Mouse (Mus musculus): ENCODE measurements around the gene Olfr325.

GRCm38 (mm10) chr11:58594814-58595213 lies 17.3 kb downstream of the Olfr325 start, which contains the start of gene Olfr324:
- TF ChIP-seq ZNF384 (IDR thresholded peaks at IDR 0.05; ENCODE audit: low read depth, low read length) (no peak), CHD2 (IDR thresholded peaks at IDR 0.05; ENCODE audit: low read depth, low read length) (no peak), HCFC1 (IDR thresholded peaks at IDR 0.05; ENCODE audit: borderline replicate concordance, insufficient read depth, low read length) (no peak), MAFK (IDR thresholded peaks at IDR 0.05; ENCODE audit: insufficient read depth, low read depth, low read length) (no peak), ZC3H11A (IDR thresholded peaks at IDR 0.05; ENCODE audit: borderline replicate concordance, low read depth, low read length) (no peak)

Data from ES-E14 (cell line).